Mouse (Mus musculus): ENCODE results near the gene Apc2. TPM values are rescaled to one million over a fixed set of nuclear protein-coding genes. Genes with fewer than 3 reads are reported as not detected.

Gene Apc2
- polyA plus RNA-seq, 1 experiment from 2014 or later, result 1.4 TPM

GRCm38 (mm10) chr10:80357994-80358639, 62.3 kb downstream of the Apc2 start:
- peak overlapping the region in 1 of 2 experiments; percentile 16; a peak in 2 of 4 replicates for H3K4me3 ChIP-seq (ENCODE audit: control insufficient read depth in 1 of 2, insufficient read depth in 1 of 2, low read depth in 1 of 2, low read length in 2 of 2)
- no peaks in the 10 kb centered on the region for H3K9me3 ChIP-seq (ENCODE audit: control insufficient read depth, low read length)
- ATAC-seq (ENCODE audit: insufficient number of reproducible peaks, insufficient read depth, low FRiP score, low read depth), result peak; percentile 20; the same call in 1 of the 2 replicates
- H3K27ac ChIP-seq (replicated peaks in 1 of 2; ENCODE audit: control insufficient read depth in 1 of 2, insufficient read depth in 1 of 2, low read depth in 2 of 2, low read length in 2 of 2), result no peak overlapping the region
- H3K36me3 ChIP-seq (ENCODE audit: control insufficient read depth, insufficient read depth, low read length), result no peaks in the 10 kb centered on the region
- H3K9ac ChIP-seq (ENCODE audit: low read length), result no peak overlapping the region
- WGBS, result 7% methylated on average over 31 of the region's 31 CpGs
- peaks cover 0 to 9% of the 10 kb centered on the region in 2 experiments; a peak in 1 of 4 replicates for H3K4me1 ChIP-seq (ENCODE audit: control insufficient read depth in 2 of 2, insufficient read depth in 2 of 2, low read length in 2 of 2)
- H3K4me2 ChIP-seq (ENCODE audit: low read length), result peak overlapping the region; percentile 53
- peaks cover 82% of the 10 kb centered on the region for H3K27me3 ChIP-seq (ENCODE audit: control insufficient read depth, insufficient read depth, low read length)

DNA sequence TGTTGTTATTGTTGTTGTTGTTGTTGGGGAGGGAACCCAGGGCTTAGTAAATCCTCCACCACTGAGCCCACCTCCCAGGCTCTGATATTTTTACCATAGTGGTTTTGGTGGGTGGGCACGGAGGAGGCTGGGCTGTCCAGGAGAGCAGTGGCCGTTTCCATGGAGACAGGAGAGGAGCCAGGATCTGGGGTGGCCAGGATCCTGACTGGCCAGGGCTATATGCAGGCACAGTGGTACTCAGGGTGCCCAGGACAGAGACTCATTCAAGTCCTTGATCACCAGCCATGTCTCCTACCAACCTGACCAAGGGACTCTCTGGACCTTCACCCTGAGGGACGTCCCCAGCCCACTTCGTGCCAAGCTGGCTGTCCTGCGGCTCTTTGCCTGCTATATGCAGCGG, 68.0 kb downstream of the Apc2 start:
- no peak for ATAC-seq (ENCODE audit: insufficient number of reproducible peaks, insufficient read depth, low FRiP score, low read depth)
- no peaks in the 10 kb centered on the region for H3K36me3 ChIP-seq (ENCODE audit: control insufficient read depth, insufficient read depth, low read length)
- whole genome bisulfite sequencing, result 50% methylated on average over 6 of the region's 6 CpGs
- H3K9ac ChIP-seq (ENCODE audit: low read length), result no peak overlapping the region
- no peaks in the 10 kb centered on the region for H3K9me3 ChIP-seq (ENCODE audit: control insufficient read depth, low read length)
- H3K4me3 ChIP-seq (ENCODE audit: control insufficient read depth in 1 of 2, insufficient read depth in 1 of 2, low read depth in 1 of 2, low read length in 2 of 2), result no peak overlapping the region
- H3K4me2 ChIP-seq (ENCODE audit: low read length), result no peak overlapping the region
- no peaks in the 10 kb centered on the region for H3K4me1 ChIP-seq (ENCODE audit: control insufficient read depth in 2 of 2, insufficient read depth in 2 of 2, low read length in 2 of 2)
- H3K27ac ChIP-seq (replicated peaks in 1 of 2; ENCODE audit: control insufficient read depth in 1 of 2, insufficient read depth in 1 of 2, low read depth in 2 of 2, low read length in 2 of 2), result no peak overlapping the region
- H3K27me3 ChIP-seq (ENCODE audit: control insufficient read depth, insufficient read depth, low read length), result peaks cover 49% of the 10 kb centered on the region

GRCm38 (mm10) chr10:80365736-80366135, 70.0 kb downstream of the Apc2 start:
- peaks cover 31% of the 10 kb centered on the region for H3K27me3 ChIP-seq (ENCODE audit: control insufficient read depth, insufficient read depth, low read length)
- H3K9ac ChIP-seq (ENCODE audit: low read length), result no peak overlapping the region
- H3K9me3 ChIP-seq (ENCODE audit: control insufficient read depth, low read length), result no peaks in the 10 kb centered on the region
- no peak overlapping the region for H3K4me3 ChIP-seq (ENCODE audit: control insufficient read depth in 1 of 2, insufficient read depth in 1 of 2, low read depth in 1 of 2, low read length in 2 of 2)
- H3K27ac ChIP-seq (replicated peaks in 1 of 2; ENCODE audit: control insufficient read depth in 1 of 2, insufficient read depth in 1 of 2, low read depth in 2 of 2, low read length in 2 of 2), result no peak overlapping the region
- no peak for ATAC-seq (ENCODE audit: insufficient number of reproducible peaks, insufficient read depth, low FRiP score, low read depth)
- H3K4me1 ChIP-seq (ENCODE audit: control insufficient read depth in 2 of 2, insufficient read depth in 2 of 2, low read length in 2 of 2), result no peaks in the 10 kb centered on the region
- H3K36me3 ChIP-seq (ENCODE audit: control insufficient read depth, insufficient read depth, low read length), result no peaks in the 10 kb centered on the region
- WGBS, result 64% methylated on average over 6 of the region's 6 CpGs
- no peak overlapping the region for H3K4me2 ChIP-seq (ENCODE audit: low read length)

Small RNA genes lying within 50 kb of the gene (microRNA-seq; reads per million reads assigned to microRNA genes)
- 1.7 reads per million for gene Mir6911

Other genes starting within 250 kb of the Apc2 start
- gene Gpx4, start 248.8 kb upstream of the Apc2 start, polyA plus RNA-seq (2014; fragmentation: Nextera tagmentation; extraction: Ambion mirVana), result 715 and 757 TPM in 2 replicates
- 9.5 and 9.6 TPM in 2 replicates for gene Sbno2, start 190.4 kb upstream of the Apc2 start, polyA plus RNA-seq (2014; fragmentation: Nextera tagmentation; extraction: Ambion mirVana)
- 14.6 and 17.7 TPM in 2 replicates for gene Stk11, start 180.2 kb upstream of the Apc2 start, polyA plus RNA-seq (2014; fragmentation: Nextera tagmentation; extraction: Ambion mirVana)
- 988 and 1,015 TPM in 2 replicates for gene Atp5d, start 157.3 kb upstream of the Apc2 start, polyA plus RNA-seq (2014; fragmentation: Nextera tagmentation; extraction: Ambion mirVana)
- 1.6 and 2.6 TPM in 2 replicates for gene Cbarp, start 155.1 kb upstream of the Apc2 start, polyA plus RNA-seq (2014; fragmentation: Nextera tagmentation; extraction: Ambion mirVana)
- gene Midn, start 147.7 kb upstream of the Apc2 start, polyA plus RNA-seq (2014; fragmentation: Nextera tagmentation; extraction: Ambion mirVana), result 21.2 and 25.8 TPM in 2 replicates
- gene Cirbp, start 130.0 kb upstream of the Apc2 start, polyA plus RNA-seq (2014; fragmentation: Nextera tagmentation; extraction: Ambion mirVana), result 79.4 and 80.7 TPM in 2 replicates
- 7.7 and 11.1 TPM in 2 replicates for gene 1600002K03Rik, start 123.0 kb upstream of the Apc2 start, polyA plus RNA-seq (2014; fragmentation: Nextera tagmentation; extraction: Ambion mirVana)
- gene Efna2, start 116.5 kb upstream of the Apc2 start, polyA plus RNA-seq (2014; fragmentation: Nextera tagmentation; extraction: Ambion mirVana), result 8.4 and 10.1 TPM in 2 replicates
- gene Mum1, start 69.5 kb upstream of the Apc2 start, polyA plus RNA-seq (2014; fragmentation: Nextera tagmentation; extraction: Ambion mirVana), result 28.5 and 29.3 TPM in 2 replicates
- 721 and 734 TPM in 2 replicates for gene Ndufs7, start 46.9 kb upstream of the Apc2 start, polyA plus RNA-seq (2014; fragmentation: Nextera tagmentation; extraction: Ambion mirVana)
- gene Gamt, start 35.0 kb upstream of the Apc2 start, polyA plus RNA-seq (2014; fragmentation: Nextera tagmentation; extraction: Ambion mirVana), result 60.3 and 61.5 TPM in 2 replicates
- gene Dazap1, start 34.5 kb upstream of the Apc2 start, polyA plus RNA-seq (2014; fragmentation: Nextera tagmentation; extraction: Ambion mirVana), result 25.0 and 27.5 TPM in 2 replicates
- gene Rps15, start 3.5 kb upstream of the Apc2 start, polyA plus RNA-seq (2014; fragmentation: Nextera tagmentation; extraction: Ambion mirVana), result 648 and 723 TPM in 2 replicates
- gene 2310011J03Rik, start 24.6 kb downstream of the Apc2 start, polyA plus RNA-seq (2014; fragmentation: Nextera tagmentation; extraction: Ambion mirVana), result 28.9 and 30.8 TPM in 2 replicates
- 1.4 TPM in 2 replicates for gene Pcsk4, start 33.5 kb downstream of the Apc2 start, polyA plus RNA-seq (2014; fragmentation: Nextera tagmentation; extraction: Ambion mirVana)
- 1.4 and 1.6 TPM in 2 replicates for gene Reep6, start 34.0 kb downstream of the Apc2 start, polyA plus RNA-seq (2014; fragmentation: Nextera tagmentation; extraction: Ambion mirVana)
- 6.8 and 7.8 TPM in 2 replicates for gene Adamtsl5, start 52.4 kb downstream of the Apc2 start, polyA plus RNA-seq (2014; fragmentation: Nextera tagmentation; extraction: Ambion mirVana)
- gene Plk5, start 60.5 kb downstream of the Apc2 start, polyA plus RNA-seq (2014; fragmentation: Nextera tagmentation; extraction: Ambion mirVana), result not detected in 2 replicates
- 3.9 and 6.3 TPM in 2 replicates for gene Mex3d, start 91.7 kb downstream of the Apc2 start, polyA plus RNA-seq (2014; fragmentation: Nextera tagmentation; extraction: Ambion mirVana)
- 116 and 125 TPM in 2 replicates for gene Mbd3, start 103.6 kb downstream of the Apc2 start, polyA plus RNA-seq (2014; fragmentation: Nextera tagmentation; extraction: Ambion mirVana)
- gene Uqcr11, start 110.9 kb downstream of the Apc2 start, polyA plus RNA-seq (2014; fragmentation: Nextera tagmentation; extraction: Ambion mirVana), result 2,007 and 2,169 TPM in 2 replicates
- 48.6 and 54.0 TPM in 2 replicates for gene Tcf3, start 137.7 kb downstream of the Apc2 start, polyA plus RNA-seq (2014; fragmentation: Nextera tagmentation; extraction: Ambion mirVana)
- gene Onecut3, start 198.9 kb downstream of the Apc2 start, polyA plus RNA-seq (2014; fragmentation: Nextera tagmentation; extraction: Ambion mirVana), result not detected in 2 replicates
- 0.08 and 0.09 TPM in 2 replicates for gene Atp8b3, start 243.1 kb downstream of the Apc2 start, polyA plus RNA-seq (2014; fragmentation: Nextera tagmentation; extraction: Ambion mirVana)